Mouse (Mus musculus): ENCODE data around the gene Qrfp.

Gene Qrfp

GRCm38 (mm10) chr2:31810444-31810843 lies at the start of gene Qrfp:
Gene Qrfp, minus strand, starts transcription at chr2:31810580.
- DNase-seq: no peak

GRCm38 (mm10) chr2:31858500-31858899 lies 48.1 kb upstream of the Qrfp start:
- no peak for DNase-seq

GRCm38 (mm10) chr2:31857180-31857579 lies 46.8 kb upstream of the Qrfp start:
- DNase-seq: no peak

- no peak for DNase-seq
Measured at GRCm38 (mm10) chr2:31855991-31856390, 45.6 kb upstream of the Qrfp start.

- DNase-seq: no peak
Measured at GRCm38 (mm10) chr2:31850141-31850540, 39.8 kb upstream of the Qrfp start.

- DNase-seq: peak; percentile 54
Measured at GRCm38 (mm10) chr2:31847908-31848307, 37.5 kb upstream of the Qrfp start.

GRCm38 (mm10) chr2:31846692-31847660 lies 36.6 kb upstream of the Qrfp start:
- DNase-seq: no peak

GRCm38 (mm10) chr2:31845896-31846691 lies 35.7 kb upstream of the Qrfp start, which contains the start of gene Fibcd1:
Gene Fibcd1, minus strand, starts transcription at chr2:31846005.
- no peak for DNase-seq

- DNase-seq: no peak
Measured at GRCm38 (mm10) chr2:31845512-31845895, 35.1 kb upstream of the Qrfp start.

GRCm38 (mm10) chr2:31844729-31845136 lies 34.4 kb upstream of the Qrfp start:
- DNase-seq: no peak

GRCm38 (mm10) chr2:31838868-31839267 lies 28.5 kb upstream of the Qrfp start:
- no peak for DNase-seq

- no peak for DNase-seq
Measured at GRCm38 (mm10) chr2:31836985-31837384, 26.6 kb upstream of the Qrfp start.

GRCm38 (mm10) chr2:31836091-31836490 lies 25.7 kb upstream of the Qrfp start:
- no peak for DNase-seq

GRCm38 (mm10) chr2:31828311-31828825 lies 18.0 kb upstream of the Qrfp start:
- no peak for DNase-seq

GRCm38 (mm10) chr2:31827877-31828276 lies 17.5 kb upstream of the Qrfp start:
- DNase-seq: peak; percentile 23

GRCm38 (mm10) chr2:31826094-31827085 lies 16.0 kb upstream of the Qrfp start:
- DNase-seq: no peak

- DNase-seq: no peak
Measured at GRCm38 (mm10) chr2:31825469-31825911, 15.1 kb upstream of the Qrfp start.

GRCm38 (mm10) chr2:31823933-31824730 lies 13.8 kb upstream of the Qrfp start:
- DNase-seq: no peak

- no peak for DNase-seq
Measured at GRCm38 (mm10) chr2:31822524-31823371, 12.4 kb upstream of the Qrfp start.

GRCm38 (mm10) chr2:31815367-31815766 lies 5.0 kb upstream of the Qrfp start:
- peak; percentile 69 for DNase-seq

Measured in liver (tissue).